Mouse (Mus musculus): ENCODE data around the gene Ap4m1.
A peak's percentile ranks its signal among the peaks of the same experiment; 100 is the strongest.
"Not testable (repeated sequence)": the region's sequence is repeated elsewhere in the genome, so short reads cannot be mapped to it uniquely, and the experiment has no call there.

The Ap4m1 gene

DNA sequence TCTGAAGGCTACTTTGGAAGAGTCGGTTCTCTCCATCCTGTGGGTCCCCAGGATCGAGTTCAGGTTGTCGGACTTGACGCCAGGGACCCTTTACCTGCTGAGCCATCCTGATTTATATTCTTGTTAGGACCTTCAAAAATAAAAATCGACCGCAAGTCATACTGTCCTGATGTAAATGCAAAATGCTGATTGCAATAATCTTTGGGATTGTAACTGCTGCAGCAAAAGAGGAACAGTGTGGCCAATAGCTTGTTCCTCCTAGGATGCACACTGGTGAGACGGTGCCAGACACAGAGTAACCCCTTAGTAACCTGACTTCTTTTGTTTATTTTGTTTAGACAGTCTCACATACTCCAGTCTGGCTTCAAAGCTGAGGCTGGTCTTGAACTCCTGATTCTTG is 23.7 kb downstream of the Ap4m1 start:
- no peak for DNase-seq (ENCODE audit: low spot score)

DNA sequence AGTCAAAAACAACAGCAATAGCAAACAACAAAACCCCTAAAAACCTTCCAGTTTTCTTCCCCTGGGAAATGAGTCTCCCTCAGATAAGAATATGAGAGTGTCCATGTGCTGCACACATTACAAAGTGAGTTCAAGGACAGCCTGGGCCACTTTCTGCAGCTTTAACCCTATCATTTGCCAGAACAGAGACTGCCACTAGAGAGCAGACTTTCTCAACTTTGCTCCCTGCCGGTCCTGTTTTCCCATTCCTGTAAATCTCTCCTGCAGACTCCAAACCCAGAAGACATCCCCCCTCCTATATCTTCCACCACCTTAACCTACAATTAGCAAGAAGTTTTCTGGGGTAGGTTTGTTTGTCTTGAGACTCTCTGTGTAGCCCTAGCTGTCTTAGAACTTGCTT is 27.8 kb downstream of the Ap4m1 start:
- DNase-seq (ENCODE audit: low spot score): peak; percentile 37

DNA sequence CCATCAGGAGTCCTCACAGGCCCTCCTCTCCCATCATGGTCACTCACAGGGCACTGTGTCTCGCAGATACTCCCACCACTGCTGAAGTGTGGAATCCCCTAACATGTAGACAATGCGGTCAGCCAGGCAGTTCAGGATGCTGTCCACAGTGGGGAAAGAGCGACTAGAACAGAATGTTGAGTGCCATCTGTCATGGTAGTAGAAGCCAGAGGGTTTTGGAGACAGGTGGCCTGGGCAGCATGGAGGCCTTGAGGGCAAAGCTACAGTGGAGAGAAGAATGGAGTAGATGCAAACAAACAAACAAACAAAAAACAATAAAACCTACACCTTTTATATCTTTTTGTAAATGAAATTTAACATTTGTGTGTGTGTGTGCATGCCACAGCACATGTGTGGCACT is 30.3 kb downstream of the Ap4m1 start:
- DNase-seq (ENCODE audit: low spot score): no peak

DNA sequence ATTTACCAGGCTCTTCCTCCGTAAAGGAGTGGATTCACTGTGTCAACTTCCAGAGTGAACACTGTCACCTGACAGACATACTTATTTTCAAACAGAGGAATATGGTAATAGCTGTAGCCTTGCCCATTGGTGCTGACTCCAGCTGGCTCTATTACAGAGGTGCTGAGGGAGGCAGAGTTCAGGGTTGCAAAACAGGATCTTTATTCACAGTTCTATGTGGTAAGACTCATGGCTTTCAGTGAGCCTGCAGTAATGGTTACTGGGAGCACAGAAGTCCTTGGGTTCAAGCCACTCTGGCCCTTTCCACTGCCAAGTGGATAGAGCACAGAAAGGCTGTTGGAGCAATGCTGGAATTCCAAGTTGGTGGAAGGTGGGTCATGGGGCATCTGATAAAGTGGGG is 35.5 kb downstream of the Ap4m1 start:
- no peak for DNase-seq (ENCODE audit: low spot score)

DNA sequence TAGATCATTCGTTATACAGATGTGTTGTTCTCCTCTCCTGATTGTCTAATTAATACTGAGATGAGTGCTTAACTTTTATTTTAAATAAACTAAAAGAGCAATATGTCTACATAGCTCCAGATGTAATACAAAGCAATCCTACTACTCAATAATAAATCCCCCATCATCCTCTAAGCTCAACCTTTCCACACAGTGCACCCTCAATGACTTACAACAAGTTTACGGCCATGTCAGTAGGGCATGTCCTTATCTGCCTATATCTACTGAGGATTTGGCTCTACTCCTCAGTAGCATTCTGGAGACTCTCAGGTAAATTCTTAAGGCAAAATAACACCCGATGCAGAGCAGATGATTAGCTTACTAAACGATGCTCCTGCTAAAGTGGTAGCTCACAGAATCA is 36.1 kb downstream of the Ap4m1 start:
- no peak for DNase-seq (ENCODE audit: low spot score)

DNA sequence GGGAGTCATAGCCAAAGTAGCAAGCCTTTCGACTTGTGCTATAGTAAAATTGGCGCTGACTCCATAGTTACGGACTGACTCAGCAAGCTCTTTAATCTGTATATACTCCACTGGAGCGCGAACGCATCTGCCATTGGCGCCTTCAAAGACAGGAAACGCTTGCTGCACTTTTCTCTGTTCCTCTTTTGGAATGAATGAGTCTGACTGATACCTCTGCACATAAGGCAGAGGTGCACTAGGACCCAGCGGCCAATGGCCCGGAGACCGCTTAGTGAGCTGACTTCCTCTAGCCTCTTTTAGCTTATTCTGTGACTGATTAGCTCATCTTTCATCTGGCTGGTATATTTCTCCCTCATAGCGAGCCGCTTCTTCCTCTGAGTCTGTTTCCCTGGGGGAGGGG is 44.8 kb downstream of the Ap4m1 start:
- DNase-seq (ENCODE audit: low spot score): not testable (repeated sequence)

DNA sequence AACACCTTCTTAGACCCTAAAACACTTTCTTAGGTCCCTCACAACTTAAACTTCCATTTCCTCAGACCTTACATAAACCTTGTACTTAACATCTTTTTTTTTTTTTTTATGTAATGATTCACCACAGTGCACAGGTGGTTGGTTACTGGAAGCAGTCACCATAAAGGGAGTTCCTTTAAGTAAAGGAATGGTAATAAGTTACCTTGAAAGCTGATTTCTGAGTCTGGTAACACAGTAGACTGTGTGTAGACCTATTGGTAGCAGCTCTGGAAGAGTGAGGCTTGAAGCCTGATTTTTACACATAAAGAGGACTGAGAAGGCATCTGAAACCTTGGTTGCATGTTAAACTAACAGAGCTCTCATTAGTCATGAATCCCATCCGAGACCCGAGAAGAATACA is 48.1 kb downstream of the Ap4m1 start:
- DNase-seq (ENCODE audit: low spot score): no peak

DNA sequence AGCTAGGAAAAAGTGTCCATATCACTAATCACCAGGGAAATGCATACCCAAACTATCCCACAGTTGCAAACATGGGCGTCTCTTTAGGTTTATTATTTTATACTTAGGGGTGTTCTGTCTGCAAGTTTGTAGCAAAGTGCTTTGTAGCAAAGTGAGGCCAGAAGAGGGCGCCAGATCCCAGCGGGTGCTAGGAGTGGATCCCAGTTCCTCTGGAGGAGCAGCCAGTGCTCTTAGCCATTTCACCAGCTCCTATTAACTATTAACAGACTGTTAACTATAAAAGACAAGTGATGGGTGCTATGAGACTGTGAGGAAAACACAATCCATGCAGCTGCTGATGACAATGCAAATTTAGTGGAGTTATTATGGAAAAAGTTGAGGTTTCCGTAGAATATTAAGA is 50.3 kb downstream of the Ap4m1 start:
- peak; percentile 89 for DNase-seq (ENCODE audit: low spot score)

DNA sequence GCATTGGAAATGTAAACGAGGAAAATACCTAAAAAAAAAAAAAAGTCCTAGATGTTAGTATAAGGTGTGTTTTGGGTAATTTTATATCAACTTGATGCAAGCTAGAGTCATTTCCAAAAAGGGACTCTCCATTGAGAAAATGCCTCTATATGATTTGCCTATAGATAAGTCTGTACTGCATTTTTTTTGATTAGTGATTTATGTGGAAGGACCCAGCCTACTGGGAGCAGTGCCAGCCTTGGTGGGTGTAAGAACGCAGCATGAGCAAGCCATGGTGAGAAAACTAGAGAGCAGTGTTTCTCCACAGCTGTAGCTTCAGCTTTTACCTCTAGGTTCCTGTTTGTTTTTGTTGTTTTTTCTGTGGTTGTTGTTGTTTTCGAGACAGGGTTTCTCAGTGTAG is 51.5 kb downstream of the Ap4m1 start:
- no peak for DNase-seq (ENCODE audit: low spot score)

DNA sequence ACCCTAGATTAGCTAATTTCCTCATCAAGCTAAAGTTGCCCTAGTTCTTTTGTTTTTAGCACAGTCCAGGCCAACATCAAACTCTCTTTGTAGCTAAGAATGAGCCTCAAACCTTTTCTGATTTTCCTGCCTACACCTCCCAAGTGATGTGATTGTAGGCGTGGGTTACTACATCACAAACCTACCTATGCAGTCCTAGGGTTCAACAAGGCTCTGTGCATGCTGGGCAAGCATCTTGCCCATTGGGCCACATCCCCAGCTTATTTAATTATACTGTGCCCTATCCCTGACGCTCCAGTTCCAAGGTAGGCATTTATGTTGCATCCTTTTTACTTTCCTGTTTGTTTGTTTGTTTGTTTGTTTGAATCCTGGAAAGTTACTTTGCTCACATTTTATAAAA is 53.9 kb downstream of the Ap4m1 start, which contains the start of gene Nxpe5:
Gene Nxpe5, plus strand, starts transcription at position 199 of the 400 bp plus-strand sequence.
- no peak for DNase-seq (ENCODE audit: low spot score)

DNA sequence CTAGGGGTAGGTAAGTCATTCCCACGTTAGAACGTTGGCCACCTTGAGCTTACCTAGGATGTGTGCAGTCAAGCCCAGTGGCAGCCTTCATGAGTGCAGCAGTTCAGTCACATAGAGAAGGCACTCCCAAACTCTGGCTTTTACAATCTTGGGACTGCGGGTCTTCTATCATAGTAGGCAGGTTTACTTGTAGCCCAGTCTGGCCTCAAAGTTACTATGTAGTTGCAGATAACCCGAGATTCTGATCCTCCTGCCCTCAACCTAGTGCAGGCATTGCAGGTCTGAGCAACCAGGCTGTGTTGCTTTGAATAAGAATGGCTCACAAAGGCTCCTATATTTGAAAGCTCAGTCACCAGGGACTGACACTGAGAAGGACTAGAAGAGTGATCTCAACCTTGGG is 54.7 kb downstream of the Ap4m1 start:
- no peak for DNase-seq (ENCODE audit: low spot score)

DNA sequence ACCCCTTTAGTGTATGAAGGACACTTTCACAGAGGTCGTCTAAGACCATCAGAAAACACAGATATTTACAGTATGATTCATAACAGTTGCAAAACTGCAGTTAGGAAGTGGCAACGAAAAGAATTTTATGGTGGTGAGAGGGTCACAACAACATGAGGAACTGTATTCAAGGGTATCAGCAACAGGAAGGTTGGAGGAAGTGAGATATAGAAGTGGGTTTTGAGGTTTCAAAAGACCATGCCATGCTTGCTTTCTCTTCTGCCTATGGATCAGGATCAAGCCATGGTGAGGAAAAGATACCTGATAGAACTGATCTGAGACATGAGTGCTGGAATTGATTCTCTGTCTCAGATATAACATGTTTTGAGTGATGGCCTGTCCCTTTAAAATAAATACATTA is 55.6 kb downstream of the Ap4m1 start:
- DNase-seq (ENCODE audit: low spot score): no peak

DNA sequence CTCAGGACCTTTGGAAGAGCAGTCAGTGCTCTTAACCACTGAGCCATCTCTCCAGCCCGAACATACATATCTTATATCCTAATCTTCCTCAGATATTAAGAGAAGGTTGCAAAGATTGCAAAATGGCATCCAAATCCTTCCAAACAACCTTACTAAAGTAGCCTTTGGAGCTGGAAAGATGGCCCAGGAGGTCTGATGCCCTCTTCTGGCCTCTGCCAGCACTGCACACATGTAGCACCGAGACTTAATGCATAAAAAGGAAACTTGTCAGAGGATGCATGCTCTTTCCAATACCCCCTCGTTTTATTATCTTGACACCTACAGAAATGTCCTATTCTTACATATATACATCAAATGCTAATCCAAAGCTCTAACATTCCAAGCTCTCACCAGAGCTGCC is 56.2 kb downstream of the Ap4m1 start:
- peak; percentile 38 for DNase-seq (ENCODE audit: low spot score)

DNA sequence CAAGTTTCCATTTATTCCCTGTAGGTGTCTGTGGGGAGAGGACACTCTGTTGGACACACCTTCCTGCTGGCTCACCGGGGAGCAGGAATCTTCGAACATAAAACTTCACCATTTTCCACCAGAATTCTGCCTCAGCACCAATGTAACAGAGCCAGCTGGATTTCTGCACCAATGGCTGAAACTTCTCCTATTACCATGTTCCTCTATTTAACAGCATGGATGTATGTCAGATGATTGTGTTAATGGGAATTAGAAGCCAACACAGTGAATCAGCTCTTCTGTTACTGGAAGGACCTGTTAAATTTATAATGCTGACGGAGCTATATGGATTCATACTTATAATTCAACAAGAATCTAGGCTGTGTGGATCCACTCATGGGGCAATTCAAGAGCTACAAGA is 57.7 kb downstream of the Ap4m1 start:
- no peak for DNase-seq (ENCODE audit: low spot score)
